Mouse (Mus musculus) frontal cortex, postnatal 36 days (tissue): ENCODE data around the gene Gm45062.
A peak's percentile ranks its signal among the peaks of the same experiment; 100 is the strongest.
"Not testable (repeated sequence)": the region's sequence is repeated elsewhere in the genome, so short reads cannot be mapped to it uniquely, and the experiment has no call there.

Experiments
- DNase-seq, 2 experiments: peaks; one replicate each; pipeline ENCODE4 v3.0.0; 2022; ENCODE audit warnings: low spot score in 2 of 2

The Gm45062 gene

DNA sequence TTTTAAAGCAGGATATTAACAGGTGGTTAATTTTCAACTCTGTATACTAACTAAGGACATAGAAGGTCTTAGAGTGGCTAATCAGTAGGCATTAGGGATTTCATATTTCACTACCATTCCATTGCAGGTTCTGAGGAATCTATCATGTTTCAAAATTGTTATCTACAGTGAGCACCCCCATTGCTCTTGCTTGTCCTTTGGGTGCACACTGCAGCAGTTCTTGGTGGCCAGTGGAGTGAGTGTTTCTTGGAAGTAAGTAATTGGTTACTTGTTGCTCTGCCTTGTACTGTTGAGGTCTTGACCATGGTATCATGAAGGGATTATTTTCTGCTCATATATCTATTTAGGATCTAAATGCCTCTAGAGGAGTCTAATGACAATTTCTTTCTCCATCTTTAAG, 57.0 kb downstream of the Gm45062 start:
- no peak for DNase-seq

DNA sequence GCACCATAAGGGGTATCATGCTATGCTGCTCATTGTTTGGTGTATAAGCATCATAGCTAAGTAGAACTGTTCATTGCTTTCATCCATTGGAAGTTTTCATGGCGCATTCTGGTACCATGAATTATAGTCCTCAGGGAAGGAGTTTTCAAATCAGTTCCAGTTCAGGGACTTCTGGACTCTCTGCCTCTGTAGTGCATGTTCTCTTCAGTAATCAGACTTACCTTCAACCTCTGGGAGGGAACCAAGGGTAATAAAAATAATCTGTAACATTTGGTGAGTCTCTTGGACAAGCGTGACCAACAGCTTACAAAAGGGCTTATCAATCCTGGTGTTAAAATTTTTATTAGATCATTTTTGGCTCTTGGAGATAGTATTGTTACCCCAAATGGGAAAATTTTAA, 60.3 kb downstream of the Gm45062 start:
- DNase-seq = no peak

DNA sequence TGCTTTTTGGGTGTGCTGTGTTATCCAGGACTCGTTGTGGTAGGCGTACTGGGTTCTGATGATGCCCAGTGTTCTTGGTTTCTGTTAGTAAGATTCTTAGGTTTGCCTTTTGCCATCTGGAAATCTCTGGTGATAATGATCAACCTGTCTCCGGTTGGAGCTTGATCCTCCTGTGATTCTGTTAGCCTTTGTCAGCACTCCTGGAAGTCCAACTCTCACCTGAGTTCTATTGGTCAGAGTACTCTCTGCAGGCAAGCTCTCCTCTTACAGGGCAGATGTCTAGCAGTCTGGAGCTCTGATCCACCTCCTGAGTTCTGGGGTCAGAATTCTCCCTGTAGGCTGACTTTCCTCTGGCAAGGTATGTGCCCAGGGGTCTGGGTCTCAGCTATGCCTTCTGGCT, 72.2 kb downstream of the Gm45062 start:
- not testable (repeated sequence) for DNase-seq

DNA sequence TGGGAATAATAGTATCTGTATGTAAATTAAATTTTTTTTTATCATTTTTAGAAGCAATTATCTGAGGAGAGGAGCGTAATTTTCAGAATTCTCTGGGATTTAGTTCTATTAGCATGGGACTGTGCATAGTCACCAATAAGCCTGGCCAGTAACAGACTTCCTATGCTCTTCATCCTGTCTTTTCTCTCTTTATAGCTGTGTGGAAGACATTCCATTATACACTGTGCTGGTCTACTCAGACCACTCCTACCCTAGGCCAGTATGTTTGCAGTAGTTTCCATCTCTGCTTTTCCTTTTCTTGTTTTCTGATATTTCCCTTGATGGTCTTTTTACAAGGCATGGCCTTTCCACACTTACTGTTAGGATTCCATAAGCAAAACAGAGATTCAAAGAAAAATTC, 74.1 kb downstream of the Gm45062 start:
- DNase-seq = no peak

DNA sequence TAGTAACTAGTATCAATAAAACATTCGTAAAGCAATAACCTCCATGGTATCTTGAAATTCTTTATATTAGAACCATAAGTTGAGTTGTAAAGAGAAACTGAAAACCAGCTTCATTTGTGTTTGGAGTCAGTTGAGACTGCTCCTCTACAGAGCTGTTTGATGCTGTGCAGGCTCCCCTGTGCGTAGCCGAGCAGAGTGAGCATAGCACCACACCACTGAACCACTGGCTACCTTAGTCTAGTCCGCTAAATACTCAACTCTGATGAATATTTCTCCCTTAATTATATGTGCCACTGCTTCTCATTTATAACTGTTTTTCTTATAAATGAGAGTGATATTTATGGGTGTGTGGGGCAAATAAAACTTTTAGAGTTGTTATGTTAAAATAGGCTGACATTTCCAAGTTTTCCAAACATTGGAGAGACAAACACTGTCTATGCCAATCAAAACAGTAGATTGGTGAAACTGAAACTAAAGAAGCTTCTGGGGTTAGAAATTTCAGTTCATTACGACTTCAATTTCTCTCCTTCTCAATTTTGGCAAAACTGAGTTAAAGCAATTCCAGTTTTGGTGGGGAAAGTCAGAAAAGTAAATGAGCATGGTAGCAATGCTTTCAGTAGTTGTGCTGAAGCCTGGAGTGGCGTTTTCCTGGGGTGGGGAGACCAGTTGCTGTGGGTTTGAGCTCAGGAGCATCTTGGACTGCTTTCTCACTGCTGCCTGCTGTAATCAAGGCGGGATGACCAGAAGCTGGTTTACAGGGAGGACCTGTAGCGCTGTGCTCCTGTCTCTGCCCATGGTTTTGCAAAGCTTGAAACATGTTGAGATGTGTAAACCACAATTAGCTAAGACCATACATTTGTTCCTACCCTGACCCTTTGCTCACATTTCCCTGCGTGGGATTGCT, 77.5 kb downstream of the Gm45062 start:
- DNase-seq = no peak

DNA sequence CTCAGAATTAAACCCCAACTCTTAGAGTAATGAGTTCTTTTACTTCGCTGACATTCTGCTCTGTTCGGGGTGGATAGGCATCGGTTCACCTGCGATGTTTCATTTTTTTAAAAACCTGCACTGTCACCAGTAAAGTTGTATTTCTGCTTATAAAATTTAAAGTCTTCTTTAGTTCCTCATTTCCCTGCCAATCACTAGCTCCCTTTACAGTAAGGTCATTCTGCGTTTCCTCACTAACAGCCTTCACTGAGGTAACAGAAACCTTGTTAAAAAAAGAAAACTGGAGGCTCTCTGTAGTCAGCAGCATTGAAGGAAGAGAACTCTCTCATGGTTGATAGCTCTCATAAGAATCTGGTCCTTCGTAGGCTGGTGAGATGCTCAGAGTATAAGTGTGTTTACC, 80.2 kb downstream of the Gm45062 start:
- no peak for DNase-seq

DNA sequence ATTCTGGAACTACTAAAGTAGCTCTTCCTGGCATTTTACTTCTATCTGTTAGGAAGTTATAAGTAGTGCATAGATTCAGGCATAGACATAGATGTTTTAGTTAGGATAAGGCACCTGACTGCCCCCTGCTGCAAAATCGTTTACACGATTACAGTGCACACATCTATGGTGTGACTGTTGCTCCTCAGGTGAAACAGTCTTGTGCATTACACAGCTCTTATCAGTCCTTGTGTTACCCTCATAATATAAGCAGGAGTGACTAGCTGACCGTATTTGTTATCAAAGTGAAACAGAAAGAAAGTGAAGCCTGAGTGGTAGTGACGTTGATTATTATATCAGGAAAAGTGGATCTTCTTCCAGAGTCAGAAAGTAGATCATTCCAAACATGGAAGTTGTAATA, 84.0 kb downstream of the Gm45062 start:
- DNase-seq = no peak

DNA sequence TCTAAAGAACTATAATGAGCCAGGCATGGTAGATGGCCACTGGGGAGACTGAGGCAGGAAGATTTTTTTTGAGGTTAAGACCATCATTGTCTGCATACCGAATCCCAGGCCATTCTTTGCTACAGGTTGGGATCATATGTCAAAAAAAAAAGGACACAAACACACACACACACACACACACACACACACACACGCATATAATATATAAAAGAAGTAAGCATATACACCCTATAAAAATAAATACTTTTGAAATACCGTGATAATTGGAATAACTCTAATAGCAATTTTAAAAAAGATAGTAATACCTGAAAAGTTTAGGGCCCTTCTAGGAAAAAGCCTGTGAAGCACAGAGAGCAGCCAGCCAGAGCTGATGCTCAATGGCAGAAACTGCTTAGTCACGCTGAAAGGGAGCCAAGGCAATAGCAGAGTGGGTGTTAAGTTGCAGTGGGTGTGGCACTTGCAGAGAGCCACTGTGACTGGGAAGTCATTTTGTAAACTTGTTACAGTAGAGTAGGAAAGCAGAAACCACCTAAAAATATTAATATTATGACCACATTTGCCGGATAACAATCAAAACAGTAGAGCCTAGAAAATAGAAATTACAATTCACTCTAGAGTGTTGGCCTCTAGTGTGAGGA, 86.1 kb downstream of the Gm45062 start:
- peak; percentile 55 to 70 for DNase-seq

DNA sequence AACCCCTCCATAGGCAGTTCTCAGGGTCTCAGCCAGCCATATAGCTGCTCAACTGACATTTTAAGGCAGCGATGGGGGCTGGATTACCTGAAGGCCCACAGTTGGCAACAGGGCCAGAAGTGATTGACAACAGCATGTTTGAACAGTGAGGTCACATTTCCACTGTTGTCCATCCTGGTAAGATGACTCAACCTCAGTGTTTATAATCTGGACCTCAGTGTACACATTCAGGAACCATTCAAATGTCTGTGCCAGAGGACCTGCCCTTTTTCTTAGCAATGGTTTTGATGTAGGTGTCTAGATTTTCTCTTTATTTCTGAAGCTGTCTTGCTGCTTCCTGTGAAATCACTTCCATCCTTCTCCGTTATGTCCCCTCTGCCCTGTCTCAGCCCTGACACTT, 87.9 kb downstream of the Gm45062 start:
- DNase-seq = no peak

DNA sequence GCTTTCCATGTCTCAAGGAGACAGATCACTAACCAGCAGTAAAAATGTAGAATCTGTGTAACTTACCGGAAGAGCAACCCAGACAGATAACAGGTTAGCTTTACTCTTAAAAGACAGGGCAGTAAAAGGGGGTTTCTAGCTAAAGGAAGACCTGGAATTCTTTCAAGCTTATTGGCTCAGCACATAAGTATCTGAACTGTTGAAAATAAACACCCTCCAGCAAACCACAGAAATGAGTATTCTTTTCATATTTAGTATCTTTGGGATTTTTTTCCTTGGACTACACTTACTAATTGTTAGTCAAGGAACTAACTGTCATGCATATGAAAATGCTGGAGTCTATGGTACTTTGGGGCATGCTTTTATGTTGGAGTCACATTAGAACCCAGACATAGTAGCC, 89.1 kb downstream of the Gm45062 start:
- no peak for DNase-seq

DNA sequence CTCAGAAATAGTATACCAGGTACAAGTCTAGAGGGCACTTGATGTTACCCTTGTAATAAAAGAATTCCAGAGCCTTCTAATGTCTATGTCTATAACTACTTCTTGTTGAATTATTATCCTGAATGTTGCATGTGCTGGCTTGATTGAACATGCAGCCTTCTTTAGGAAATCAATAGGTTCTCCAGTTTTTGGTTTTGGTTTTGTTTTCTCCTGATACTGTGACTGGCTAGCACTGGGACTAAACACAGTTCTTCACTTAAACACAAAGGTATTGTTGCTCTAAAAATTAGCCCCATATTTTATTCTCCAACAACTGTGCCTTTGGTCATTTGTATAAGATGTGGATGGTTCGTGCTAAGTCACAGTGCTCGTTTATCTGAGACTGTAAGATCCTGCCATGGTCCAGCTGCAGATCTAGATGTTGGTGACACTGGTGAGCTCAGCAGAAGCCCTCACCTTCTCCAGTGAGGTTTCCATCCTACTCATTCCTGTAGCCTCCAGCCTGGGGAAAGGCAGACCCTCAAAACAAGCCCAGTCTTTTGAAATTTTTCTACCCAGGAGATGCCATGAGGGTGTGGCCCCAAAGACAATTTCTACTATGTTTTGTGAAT, 89.9 kb downstream of the Gm45062 start:
- no peak for DNase-seq

DNA sequence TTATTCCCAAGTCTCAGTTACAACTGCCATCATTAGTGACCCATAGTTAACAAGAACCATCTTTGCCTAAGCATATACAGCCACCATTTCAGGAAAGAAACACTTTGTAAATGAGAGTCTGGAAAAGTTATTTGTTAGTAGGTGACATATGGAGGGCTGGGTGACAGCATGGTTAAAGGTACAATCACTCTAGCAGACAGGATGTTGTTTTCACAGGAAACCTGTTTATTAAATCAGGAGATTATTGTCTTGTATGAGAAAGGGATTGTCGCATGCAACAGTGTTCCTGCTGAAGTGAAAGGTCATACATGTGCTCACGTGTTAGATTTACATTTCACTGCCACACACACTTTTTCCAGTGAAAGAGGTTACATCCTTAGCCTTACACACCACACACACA, 92.3 kb downstream of the Gm45062 start:
- no peak for DNase-seq

DNA sequence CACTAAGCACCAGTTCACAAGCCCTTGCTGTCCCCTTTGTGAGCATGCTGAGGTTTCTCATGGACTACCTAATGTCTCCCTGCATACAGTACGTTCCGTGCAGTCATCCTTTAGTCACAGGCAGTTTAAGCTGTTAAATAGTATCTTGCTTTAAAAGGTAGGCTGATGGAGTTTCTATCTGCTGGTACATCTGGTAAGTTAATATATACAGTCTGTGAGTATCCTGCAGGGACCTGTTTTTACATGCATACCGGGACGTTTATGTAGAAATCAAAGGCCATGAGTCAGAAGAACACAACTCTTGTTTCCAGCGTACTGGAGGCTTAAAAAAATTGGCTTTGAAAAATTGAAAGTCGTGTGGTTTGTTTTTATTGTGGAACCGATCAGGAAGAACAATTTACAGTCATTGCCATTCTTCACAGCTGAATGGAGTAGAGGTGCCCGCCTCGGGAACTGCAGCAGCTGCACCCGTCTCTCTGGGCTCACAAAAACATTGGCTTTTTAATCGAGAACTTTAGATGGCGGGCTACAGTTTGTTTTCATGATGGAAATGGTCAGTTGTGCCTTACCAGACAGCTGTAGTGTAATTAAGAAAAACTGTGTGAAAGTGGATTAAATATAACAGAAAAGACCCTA, 93.4 kb downstream of the Gm45062 start:
- DNase-seq = no peak

DNA sequence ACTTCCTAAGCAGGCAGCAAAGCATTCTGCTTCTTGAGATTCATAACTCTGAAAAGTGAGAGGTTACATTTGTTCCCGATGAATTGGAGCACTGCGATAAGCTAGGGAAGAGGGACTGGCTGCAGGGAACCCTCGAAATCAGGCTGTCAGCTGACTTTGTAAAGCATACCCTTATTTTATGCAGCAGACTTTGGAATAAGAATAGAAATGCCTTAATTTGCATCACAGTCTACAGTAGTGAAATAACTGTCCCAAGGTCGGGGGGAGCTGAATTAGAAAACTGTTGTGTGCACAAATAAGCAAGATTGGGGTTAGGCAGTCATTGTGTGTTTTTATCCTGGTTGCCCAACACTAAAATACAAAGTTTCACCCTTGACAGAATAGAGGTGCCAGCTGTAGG, 94.2 kb downstream of the Gm45062 start:
- no peak for DNase-seq

DNA sequence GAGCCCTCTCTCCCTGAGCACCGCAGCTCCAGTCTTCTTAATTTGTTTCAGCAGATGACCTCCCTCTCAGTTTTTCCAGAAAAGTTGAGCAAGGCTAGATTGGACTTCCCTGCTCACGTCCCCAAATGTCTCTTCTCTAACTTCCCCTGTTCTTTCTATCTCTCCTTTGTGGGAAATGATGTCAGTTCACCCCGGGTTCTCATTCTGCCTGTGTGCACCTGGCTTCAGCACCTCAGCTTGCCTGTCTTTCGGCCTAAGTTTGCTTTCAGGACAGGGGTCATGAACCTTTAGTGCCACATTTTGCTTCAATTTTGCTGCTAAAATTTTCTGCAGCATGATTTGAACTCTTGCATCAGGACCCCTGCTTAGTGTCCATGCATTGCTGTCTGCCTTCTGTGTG, 95.6 kb downstream of the Gm45062 start:
- no peak for DNase-seq

DNA sequence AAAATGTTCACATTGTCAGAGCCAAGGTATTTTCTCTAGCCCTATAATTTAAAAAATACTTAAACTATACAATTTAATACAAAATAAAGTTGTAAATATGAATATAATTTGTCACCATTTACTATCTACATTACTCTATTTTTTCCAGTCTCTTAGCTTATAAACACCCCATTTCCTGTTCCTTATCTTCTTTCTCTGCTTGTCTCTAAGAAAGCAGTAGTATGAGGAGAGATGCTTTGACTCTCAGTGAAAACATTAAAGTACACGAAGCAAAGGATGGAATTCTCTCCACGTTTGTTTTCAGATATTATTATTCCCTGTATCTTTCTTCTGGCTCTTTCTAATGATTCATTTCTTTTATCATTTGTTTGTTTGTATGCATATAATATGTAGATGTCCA, 99.0 kb downstream of the Gm45062 start:
- no peak for DNase-seq

DNA sequence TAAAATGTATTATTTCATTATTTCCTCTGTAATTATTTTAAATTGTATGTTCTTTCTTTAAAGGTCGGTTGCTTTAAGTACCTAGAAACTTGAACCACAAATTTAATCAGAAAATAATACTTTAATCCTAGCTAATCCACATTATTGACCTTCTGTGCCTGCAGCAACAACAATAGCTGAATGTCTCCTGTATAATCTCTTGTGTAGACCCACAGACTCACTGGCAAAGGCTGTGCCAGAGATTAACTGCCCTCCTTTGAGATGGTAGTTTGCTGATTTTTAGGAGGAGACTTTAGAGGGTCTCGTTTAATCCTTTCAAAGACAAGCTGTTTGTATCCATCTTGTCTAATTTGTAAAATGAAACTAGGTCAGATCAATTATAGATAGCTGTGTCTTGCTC, 99.5 kb downstream of the Gm45062 start:
- no peak for DNase-seq

DNA sequence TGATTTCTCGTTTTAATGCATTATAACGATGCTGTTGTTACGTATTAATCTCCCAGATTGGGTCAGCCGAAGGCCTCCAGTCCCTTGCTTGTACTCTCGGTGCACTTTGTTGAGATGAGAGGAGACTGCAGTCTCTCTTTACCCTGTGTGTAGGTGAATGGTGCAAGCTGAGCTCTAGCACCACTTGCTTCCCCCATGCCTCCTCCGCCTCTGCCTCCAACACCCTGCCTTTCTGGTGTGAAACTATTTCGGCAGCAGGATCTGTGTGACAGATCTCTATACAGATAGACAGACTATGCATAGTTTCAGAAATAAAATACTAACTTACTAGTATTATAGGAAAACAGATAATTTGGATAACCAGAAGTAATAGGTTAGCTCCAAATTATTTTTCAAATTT, 101.6 kb downstream of the Gm45062 start:
- DNase-seq = peak in 1 of 2 experiments; percentile 22

DNA sequence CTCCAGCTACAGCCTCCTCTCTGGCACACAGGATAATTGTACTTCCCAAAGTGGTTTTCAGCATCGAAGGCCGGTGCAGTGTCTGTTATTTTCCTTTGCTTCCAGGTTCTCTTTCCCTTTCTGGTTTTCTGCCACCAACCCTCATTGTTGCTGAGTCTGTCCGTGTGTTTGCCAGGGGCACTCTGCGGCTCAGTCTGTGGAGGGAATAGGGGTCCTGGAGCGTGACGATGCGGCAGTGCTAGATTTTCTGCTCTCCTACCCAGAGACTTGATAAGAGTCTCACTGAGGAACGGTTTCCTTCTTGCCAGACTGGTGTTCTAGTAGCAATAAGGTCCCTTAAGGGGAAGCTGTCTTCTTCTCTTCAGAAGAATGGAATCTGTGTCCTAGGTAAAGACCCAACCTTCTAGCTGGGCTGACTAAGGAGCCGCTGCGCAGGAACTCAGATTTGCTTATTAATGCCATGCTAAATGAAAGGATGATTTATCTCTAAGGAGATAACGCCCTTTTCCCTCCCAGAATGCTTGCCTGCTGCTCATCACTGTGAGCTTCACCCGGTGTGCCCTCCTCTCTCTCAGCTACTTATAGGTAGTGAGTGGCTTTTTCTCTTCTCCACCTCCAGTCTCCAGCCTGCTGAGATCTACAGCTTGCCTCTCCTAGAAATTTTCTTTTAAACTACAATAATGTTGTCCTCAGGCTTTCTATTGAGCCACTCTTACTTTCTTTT, 104.9 kb downstream of the Gm45062 start:
- DNase-seq = no peak

DNA sequence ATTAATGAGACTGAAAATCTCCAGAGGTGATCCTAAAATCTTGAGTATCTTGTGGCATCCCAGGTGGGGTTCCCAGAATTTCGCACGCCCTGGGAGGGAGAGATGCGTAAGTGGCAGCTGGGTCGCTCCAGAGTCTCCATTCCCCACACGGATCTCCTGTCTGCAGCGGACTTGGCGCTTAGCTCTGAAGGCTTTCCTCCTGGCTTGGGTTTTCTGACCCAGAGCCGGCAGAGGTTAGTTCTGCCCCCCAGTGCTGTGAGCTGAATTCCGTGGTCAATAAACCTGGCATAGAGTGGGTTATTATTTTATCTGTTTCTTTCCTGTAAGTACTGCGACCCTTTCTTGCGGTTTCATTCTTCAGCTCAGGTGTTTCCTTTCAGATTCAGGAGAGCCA, 105.5 kb downstream of the Gm45062 start:
- DNase-seq = no peak

DNA sequence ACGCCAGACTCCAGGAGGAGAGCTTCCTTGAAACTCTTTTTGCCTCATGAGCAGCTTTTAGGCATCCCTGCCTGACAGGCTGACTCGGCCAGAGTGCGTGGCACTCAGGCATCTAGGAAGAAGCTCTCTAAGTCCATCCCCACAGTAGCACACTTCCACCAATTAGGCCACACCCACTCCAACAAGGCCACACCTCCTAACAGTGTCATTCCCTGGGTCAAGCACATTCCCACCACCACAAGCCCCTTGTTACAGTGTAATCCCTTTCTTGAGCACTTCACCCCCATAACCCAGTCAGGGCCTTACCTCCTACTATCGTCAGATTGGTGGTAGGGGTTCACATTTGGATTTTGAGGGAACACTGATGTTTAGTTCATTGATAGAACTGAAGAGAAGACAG, 108.4 kb downstream of the Gm45062 start:
- DNase-seq = no peak
